Mouse (Mus musculus) embryonic facial prominence, embryonic 15.5 days (tissue): ENCODE measurements around the gene Adam15. TPM values are rescaled to one million over a fixed set of nuclear protein-coding genes. Genes with fewer than 3 reads are reported as not detected.

Source experiments
- ATAC-seq: fragments of 200-750 bp; cut with Nextera tagmentation; 2 replicates; pipeline ENCODE4 v1.8.0; 2017; ENCODE audit warnings: low read depth, moderate TSS enrichment; ENCODE audit not compliant: insufficient number of reproducible peaks, low FRiP score, low TSS enrichment
- H3K27ac ChIP-seq: fragments of 300-500 bp; sonication (generic); replicated peaks from 2 replicates; pipeline ENCODE4 v1.5.1; 2015; ENCODE audit warnings: mild to moderate bottlenecking, inconsistent platforms
- H3K27me3 ChIP-seq: fragments of 300-500 bp; sonication (generic); 2 replicates; pipeline ENCODE4 v1.6.1; 2015; ENCODE audit warnings: inconsistent platforms
- H3K36me3 ChIP-seq: fragments of 300-500 bp; sonication (generic); 2 replicates; pipeline ENCODE4 v1.6.1; 2015; ENCODE audit warnings: mild to moderate bottlenecking, inconsistent platforms
- H3K4me1 ChIP-seq: fragments of 300-500 bp; sonication (generic); 2 replicates; pipeline ENCODE4 v1.6.1; 2015; ENCODE audit warnings: inconsistent platforms
- H3K4me2 ChIP-seq: fragments of 300-500 bp; sonication (generic); replicated peaks from 2 replicates; pipeline ENCODE4 v1.6.1; 2015; ENCODE audit warnings: mild to moderate bottlenecking, inconsistent platforms
- H3K4me3 ChIP-seq: fragments of 300-500 bp; sonication (generic); replicated peaks from 2 replicates; pipeline ENCODE4 v1.5.1; 2015; ENCODE audit warnings: mild to moderate bottlenecking, inconsistent platforms
- H3K9ac ChIP-seq: fragments of 300-500 bp; sonication (generic); 2 replicates; pipeline ENCODE4 v1.6.1; 2015; ENCODE audit warnings: inconsistent platforms
- H3K9me3 ChIP-seq: fragments of 300-500 bp; sonication (generic); replicated peaks from 2 replicates; pipeline ENCODE4 v1.6.1; 2016; ENCODE audit warnings: inconsistent platforms
- WGBS: fragments of 180-500 bp; shearing (Covaris S2); methylation state at CpG from one replicate; pipeline ENCODE4 v1.1.7; 2015; 5-methylcytosine and 5-hydroxymethylcytosine counted together
- polyA plus RNA-seq: library from polyadenylated mRNA; unstranded; fragments of >200 nt; fragmentation: Nextera tagmentation; extraction: Ambion mirVana; gene quantifications from 2 replicates; pipeline ENCODE4 v1.2.1, GENCODE M21; 2015

The Adam15 gene
- polyA plus RNA-seq, 1 experiment from 2014 or later: 96.1 TPM

- Histone ChIP-seq H3K9ac (peak overlapping the region; percentile 53), H3K4me2 (peak overlapping the region; percentile 96), H3K4me1 (peaks cover 19% of the 10 kb centered on the region), H3K27me3 (no peaks in the 10 kb centered on the region; the same call in 1 of the 2 replicates), H3K9me3 (no peaks in the 10 kb centered on the region), H3K36me3 (peaks cover 21% of the 10 kb centered on the region), H3K27ac (peak overlapping the region; percentile 78), H3K4me3 (peak overlapping the region; percentile 76)
- WGBS: 2% methylated on average over 38 of the region's 38 CpGs
- peak; percentile 61; the same call in 1 of the 2 replicates for ATAC-seq
Observed at GRCm38 (mm10) chr3:89348911-89349868, 606 bp downstream of the Adam15 start.

GRCm38 (mm10) chr3:89347916-89348315 is 1.9 kb downstream of the Adam15 start:
- H3K4me2 ChIP-seq: 0 out of 2 replicates have a peak overlapping the region, but pooled peaks have one; percentile 96
- no peak overlapping the region for H3K4me3 ChIP-seq
- H3K36me3 ChIP-seq: peaks cover 33% of the 10 kb centered on the region
- no peak overlapping the region for H3K27ac ChIP-seq
- ATAC-seq: no peak
- WGBS: 57% methylated on average over 1 of the region's 1 CpGs
- H3K27me3 ChIP-seq: no peaks in the 10 kb centered on the region; the same call in 1 of the 2 replicates
- no peak overlapping the region for H3K9ac ChIP-seq
- peaks cover 19% of the 10 kb centered on the region for H3K4me1 ChIP-seq
- no peaks in the 10 kb centered on the region for H3K9me3 ChIP-seq

DNA sequence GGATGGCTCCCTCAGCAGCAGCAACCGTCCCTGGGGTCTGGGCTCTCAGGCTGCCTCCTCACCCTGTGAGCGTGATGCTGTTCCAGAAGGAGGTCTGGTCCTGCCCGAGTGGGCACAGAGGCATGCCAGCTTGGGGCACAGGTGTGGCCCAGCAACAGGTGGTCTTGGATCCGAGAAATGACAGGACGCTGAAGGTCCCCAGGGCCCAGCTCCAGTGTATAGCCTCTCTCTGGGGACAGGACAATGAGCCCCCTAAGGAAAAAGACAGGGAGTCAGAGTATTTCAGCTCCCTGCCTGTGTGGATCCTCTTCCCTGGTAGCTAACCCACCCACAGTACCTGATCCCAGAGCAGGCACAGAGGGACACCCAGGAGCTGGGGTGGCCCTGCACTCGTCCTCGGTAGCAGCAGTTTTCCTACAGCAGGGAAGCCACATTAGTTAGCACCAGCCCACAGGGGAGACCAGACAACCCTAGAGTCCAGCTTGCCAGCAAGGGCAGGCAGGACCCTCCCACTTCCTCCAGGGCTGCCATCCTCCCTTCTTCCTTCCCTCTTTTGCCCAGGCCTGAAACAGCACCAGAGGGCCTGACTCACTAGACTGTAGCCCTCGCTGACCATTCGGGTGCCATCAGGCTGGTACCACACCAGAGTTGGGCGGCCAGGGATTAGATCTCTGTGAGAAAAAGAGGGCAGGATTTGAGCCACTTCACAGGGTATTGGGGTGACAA is 2.8 kb downstream of the Adam15 start:
- WGBS: 75% methylated on average over 10 of the region's 10 CpGs
- Histone ChIP-seq H3K4me2 (no peak overlapping the region), H3K9ac (no peak overlapping the region), H3K27me3 (no peaks in the 10 kb centered on the region; the same call in 1 of the 2 replicates), H3K36me3 (peaks cover 42% of the 10 kb centered on the region), H3K9me3 (no peaks in the 10 kb centered on the region), H3K4me1 (peaks cover 19% of the 10 kb centered on the region), H3K27ac (no peak overlapping the region), H3K4me3 (no peak overlapping the region)
- ATAC-seq: no peak

DNA sequence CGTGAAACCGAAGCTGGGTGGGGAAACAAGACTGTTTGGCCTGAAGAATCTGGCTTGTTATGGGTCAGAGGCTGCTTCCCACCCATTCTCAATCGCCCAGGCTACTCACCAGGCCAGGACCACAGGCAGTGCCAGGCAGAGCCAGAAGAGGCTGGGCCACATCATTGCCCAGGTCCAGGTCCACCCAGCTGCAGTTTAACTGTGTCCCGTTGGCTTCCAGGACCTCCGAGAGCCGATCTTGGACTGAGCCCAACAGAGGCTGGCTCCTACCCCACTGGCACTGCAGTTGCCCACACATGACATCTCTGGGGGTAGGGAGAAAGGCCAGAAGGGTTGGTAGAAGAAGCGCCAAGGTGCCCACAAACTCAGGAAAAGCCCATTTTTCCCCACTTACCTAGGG is 6.5 kb downstream of the Adam15 start:
- 74% methylated on average over 7 of the region's 7 CpGs for WGBS
- H3K36me3 ChIP-seq: peaks cover 44% of the 10 kb centered on the region
- H3K9ac ChIP-seq: no peak overlapping the region
- peaks cover 27% of the 10 kb centered on the region for H3K4me1 ChIP-seq
- H3K27me3 ChIP-seq: no peaks in the 10 kb centered on the region; the same call in 1 of the 2 replicates
- no peak overlapping the region for H3K4me2 ChIP-seq
- H3K4me3 ChIP-seq: no peak overlapping the region
- no peaks in the 10 kb centered on the region for H3K9me3 ChIP-seq
- H3K27ac ChIP-seq: no peak overlapping the region
- no peak for ATAC-seq

DNA sequence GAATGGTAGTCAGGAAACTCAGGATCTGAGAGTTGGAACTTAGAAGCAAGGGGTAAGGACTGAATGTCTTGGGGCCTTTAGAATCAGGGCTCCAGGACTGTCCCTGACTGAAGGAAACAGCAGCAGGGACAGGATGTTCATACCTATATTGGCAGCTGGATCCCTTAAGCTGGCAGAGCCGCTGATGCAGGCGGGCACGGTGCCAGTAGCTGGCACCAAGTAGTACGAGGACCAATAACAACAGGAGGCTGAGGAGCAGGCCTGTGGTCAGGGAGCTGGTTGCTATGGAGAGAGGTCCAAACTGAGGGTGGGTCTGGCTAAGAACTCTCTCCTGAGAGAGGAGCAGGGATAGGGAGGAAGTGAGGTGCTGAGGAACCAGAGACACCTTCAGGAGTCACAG is 8.0 kb downstream of the Adam15 start:
- Histone ChIP-seq H3K9me3 (no peaks in the 10 kb centered on the region), H3K4me2 (no peak overlapping the region), H3K9ac (no peak overlapping the region), H3K27me3 (no peaks in the 10 kb centered on the region), H3K36me3 (peaks cover 39% of the 10 kb centered on the region), H3K27ac (no peak overlapping the region), H3K4me1 (peaks cover 34% of the 10 kb centered on the region), H3K4me3 (no peak overlapping the region)
- no peak for ATAC-seq
- 90% methylated on average over 4 of the region's 4 CpGs for WGBS

GRCm38 (mm10) chr3:89340465-89340864 is 9.3 kb downstream of the Adam15 start:
- H3K9me3 ChIP-seq: no peaks in the 10 kb centered on the region
- WGBS: 9% methylated on average over 11 of the region's 11 CpGs
- no peak for ATAC-seq
- H3K4me2 ChIP-seq: peak overlapping the region; percentile 51
- H3K9ac ChIP-seq: no peak overlapping the region
- no peaks in the 10 kb centered on the region for H3K27me3 ChIP-seq
- H3K27ac ChIP-seq: no peak overlapping the region
- H3K36me3 ChIP-seq: peaks cover 37% of the 10 kb centered on the region
- H3K4me1 ChIP-seq: peaks cover 47% of the 10 kb centered on the region
- H3K4me3 ChIP-seq: peak overlapping the region; percentile 24

- 0 out of 2 replicates have a peak overlapping the region, but pooled peaks have one; percentile 91 for H3K27ac ChIP-seq
- no peak for ATAC-seq
Observed at GRCm38 (mm10) chr3:89339416-89339815, 10.4 kb downstream of the Adam15 start.

DNA sequence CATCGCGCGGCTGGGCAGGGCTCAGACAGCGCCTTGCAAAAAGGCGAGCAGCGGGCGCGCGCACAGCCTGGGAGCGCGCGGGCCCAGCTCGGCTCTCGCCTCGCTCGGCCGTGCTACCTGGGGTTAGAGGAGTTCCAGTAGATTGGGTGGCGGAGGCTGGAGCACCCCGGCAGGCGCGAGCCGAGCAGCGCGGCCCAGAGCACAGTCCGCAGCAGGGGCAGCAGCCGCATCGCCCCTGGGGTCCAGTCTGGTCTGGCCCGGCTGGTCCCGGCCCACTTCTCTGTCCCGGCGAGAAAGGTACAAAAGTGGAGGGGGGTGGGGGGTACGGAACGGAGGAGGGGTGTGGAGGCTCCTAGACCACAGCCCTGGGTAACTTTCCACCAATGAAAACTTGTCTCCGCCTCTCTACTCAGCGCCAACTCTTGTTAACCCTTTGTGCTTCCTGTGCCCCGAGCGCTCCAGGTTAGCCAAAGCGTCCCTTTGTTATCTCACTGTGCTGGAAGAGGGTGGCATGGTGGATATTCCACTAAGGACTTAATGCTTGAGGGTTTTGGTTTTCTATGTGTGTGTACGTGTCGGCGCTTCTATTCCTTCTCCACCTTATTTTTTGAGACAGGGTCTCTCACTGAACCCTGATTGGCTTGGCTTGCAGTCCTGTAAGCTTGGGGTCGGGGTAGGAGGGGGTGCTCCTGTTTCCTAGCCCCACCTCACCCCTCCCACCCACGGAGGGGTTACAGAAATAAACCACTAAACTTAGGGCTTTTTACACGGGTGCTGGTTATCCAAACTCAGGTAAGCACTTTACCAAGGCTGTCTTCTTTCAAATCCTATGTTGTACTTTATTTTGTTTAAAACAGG is 11.8 kb downstream of the Adam15 start, which contains the start of gene Efna4:
Gene Efna4 (minus strand): TSS at position 308 of the 858 bp plus-strand sequence.
- WGBS: 0% methylated on average over 44 of the region's 44 CpGs
- no peaks in the 10 kb centered on the region for H3K27me3 ChIP-seq
- H3K27ac ChIP-seq: peak within 1 kb of the TSS; percentile 91
- no peaks in the 10 kb centered on the region for H3K9me3 ChIP-seq
- peak within 1 kb of the TSS; percentile 94 for H3K4me3 ChIP-seq
- H3K36me3 ChIP-seq: peaks cover 34% of the 10 kb centered on the region
- ATAC-seq: peak; percentile 89
- peak within 1 kb of the TSS; percentile 58 for H3K4me2 ChIP-seq
- H3K9ac ChIP-seq: peak within 1 kb of the TSS; percentile 87
- peaks cover 51% of the 10 kb centered on the region for H3K4me1 ChIP-seq

More at GRCm38 (mm10) chr3:89339416-89339815, 10.4 kb downstream of the Adam15 start:
- Histone ChIP-seq H3K36me3 (peaks cover 37% of the 10 kb centered on the region), H3K4me3 (0 out of 2 replicates have a peak overlapping the region, but pooled peaks have one; percentile 94), H3K4me1 (peaks cover 47% of the 10 kb centered on the region), H3K9me3 (no peaks in the 10 kb centered on the region), H3K9ac (no peak overlapping the region), H3K4me2 (no peak overlapping the region), H3K27me3 (no peaks in the 10 kb centered on the region)
- WGBS: 28% methylated on average over 8 of the region's 8 CpGs

- Histone ChIP-seq H3K36me3 (peaks cover 35% of the 10 kb centered on the region), H3K27me3 (no peaks in the 10 kb centered on the region), H3K27ac (peak overlapping the region; percentile 91), H3K4me1 (peaks cover 58% of the 10 kb centered on the region), H3K9me3 (no peaks in the 10 kb centered on the region), H3K4me3 (peak overlapping the region; percentile 94), H3K4me2 (peak overlapping the region; percentile 58), H3K9ac (peak overlapping the region; percentile 87)
- peak; percentile 26; the same call in 1 of the 2 replicates for ATAC-seq
- under 1% methylated on average over 21 of the region's 21 CpGs for WGBS
Observed at GRCm38 (mm10) chr3:89337062-89337720, 12.6 kb downstream of the Adam15 start.

DNA sequence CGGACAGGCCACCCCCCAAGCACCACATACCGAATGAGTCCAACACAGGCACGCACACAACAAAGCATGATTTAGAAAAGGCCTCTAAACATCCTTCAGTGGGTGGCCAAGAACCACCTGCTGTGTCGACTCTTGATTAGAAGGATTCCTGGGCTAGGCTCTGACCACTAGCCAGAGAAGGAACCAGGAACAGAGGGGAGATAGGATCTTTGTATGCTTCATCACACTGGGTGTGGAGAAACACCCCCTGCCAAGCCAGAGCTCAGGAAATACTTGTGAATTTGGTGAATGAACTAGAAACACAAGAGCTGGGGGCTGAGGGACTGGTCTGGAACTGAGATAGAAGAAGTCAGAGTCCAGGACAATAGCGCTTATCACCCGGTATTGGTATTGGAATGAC is 13.3 kb downstream of the Adam15 start:
- peak overlapping the region; percentile 87 for H3K9ac ChIP-seq
- WGBS: 5% methylated on average over 6 of the region's 6 CpGs
- ATAC-seq: no peak
- peaks cover 64% of the 10 kb centered on the region for H3K4me1 ChIP-seq
- peak overlapping the region; percentile 58 for H3K4me2 ChIP-seq
- H3K27ac ChIP-seq: peak overlapping the region; percentile 91
- no peaks in the 10 kb centered on the region for H3K9me3 ChIP-seq
- peak overlapping the region; percentile 94 for H3K4me3 ChIP-seq
- H3K36me3 ChIP-seq: peaks cover 30% of the 10 kb centered on the region
- H3K27me3 ChIP-seq: no peaks in the 10 kb centered on the region
